Mouse (Mus musculus): ENCODE measurements around the gene Rusc2. TPM values are rescaled to one million over a fixed set of nuclear protein-coding genes. Genes with fewer than 3 reads are reported as not detected.

Rusc2 gene
- polyA plus RNA-seq (2016; fragmentation: Nextera tagmentation; extraction: Ambion mirVana): 9.5 and 10.9 TPM in 2 replicates

GRCm38 (mm10) chr4:43381408-43382154, at the start of gene Rusc2:
Rusc2 (plus strand) TSS chr4:43381979.
- Histone ChIP-seq H3K36me3 (replicated peaks) (no peaks in the 10 kb centered on the region), H3K4me3 (peak within 1 kb of the TSS; percentile 82), H3K4me1 (peaks cover 19% of the 10 kb centered on the region), H3K27me3 (replicated peaks; ENCODE audit: low read depth, poor library complexity, severe bottlenecking) (peaks cover 34% of the 10 kb centered on the region), H3K27ac (replicated peaks) (peak within 1 kb of the TSS; percentile 86), H3K9me3 (no peaks in the 10 kb centered on the region)
- DNase-seq (ENCODE audit: low spot score): peak; percentile 87
- 2% methylated on average over 63 of the region's 63 CpGs for WGBS

- Histone ChIP-seq H3K36me3 (replicated peaks) (no peaks in the 10 kb centered on the region), H3K4me3 (no peak overlapping the region), H3K27me3 (replicated peaks; ENCODE audit: low read depth, poor library complexity, severe bottlenecking) (no peaks in the 10 kb centered on the region), H3K4me1 (no peaks in the 10 kb centered on the region), H3K9me3 (peaks cover 11% of the 10 kb centered on the region), H3K27ac (replicated peaks) (no peak overlapping the region)
- WGBS: 74% methylated on average over 2 of the region's 2 CpGs
- DNase-seq (ENCODE audit: low spot score): no peak
Observed at GRCm38 (mm10) chr4:43334771-43335170, 47.0 kb upstream of the Rusc2 start.

GRCm38 (mm10) chr4:43336176-43336575, 45.6 kb upstream of the Rusc2 start:
- H3K4me1 ChIP-seq: no peaks in the 10 kb centered on the region
- H3K27me3 ChIP-seq (replicated peaks; ENCODE audit: low read depth, poor library complexity, severe bottlenecking): no peaks in the 10 kb centered on the region
- H3K36me3 ChIP-seq (replicated peaks): no peaks in the 10 kb centered on the region
- H3K27ac ChIP-seq (replicated peaks): no peak overlapping the region
- DNase-seq (ENCODE audit: low spot score): no peak
- H3K4me3 ChIP-seq: no peak overlapping the region
- peaks cover 11% of the 10 kb centered on the region for H3K9me3 ChIP-seq

GRCm38 (mm10) chr4:43340096-43340804, 41.5 kb upstream of the Rusc2 start:
- Histone ChIP-seq H3K4me3 (no peak overlapping the region), H3K4me1 (no peaks in the 10 kb centered on the region), H3K27me3 (replicated peaks; ENCODE audit: low read depth, poor library complexity, severe bottlenecking) (no peaks in the 10 kb centered on the region), H3K9me3 (peaks cover 11% of the 10 kb centered on the region), H3K27ac (replicated peaks) (no peak overlapping the region), H3K36me3 (replicated peaks) (no peaks in the 10 kb centered on the region)
- no peak for DNase-seq (ENCODE audit: low spot score)
- 87% methylated on average over 4 of the region's 4 CpGs for WGBS

GRCm38 (mm10) chr4:43341276-43341891, 40.4 kb upstream of the Rusc2 start:
- H3K36me3 ChIP-seq (replicated peaks): no peaks in the 10 kb centered on the region
- no peak overlapping the region for H3K27ac ChIP-seq (replicated peaks)
- H3K4me3 ChIP-seq: no peak overlapping the region
- WGBS: 68% methylated on average over 7 of the region's 7 CpGs
- DNase-seq (ENCODE audit: low spot score): no peak
- H3K27me3 ChIP-seq (replicated peaks; ENCODE audit: low read depth, poor library complexity, severe bottlenecking): no peaks in the 10 kb centered on the region
- H3K4me1 ChIP-seq: no peaks in the 10 kb centered on the region
- peaks cover 7% of the 10 kb centered on the region for H3K9me3 ChIP-seq

GRCm38 (mm10) chr4:43342443-43342842, 39.3 kb upstream of the Rusc2 start:
- no peak for DNase-seq (ENCODE audit: low spot score)
- no peaks in the 10 kb centered on the region for H3K27me3 ChIP-seq (replicated peaks; ENCODE audit: low read depth, poor library complexity, severe bottlenecking)
- H3K4me1 ChIP-seq: no peaks in the 10 kb centered on the region
- WGBS: 94% methylated on average over 10 of the region's 10 CpGs
- no peak overlapping the region for H3K4me3 ChIP-seq
- H3K27ac ChIP-seq (replicated peaks): no peak overlapping the region
- H3K36me3 ChIP-seq (replicated peaks): no peaks in the 10 kb centered on the region
- no peaks in the 10 kb centered on the region for H3K9me3 ChIP-seq

- H3K27me3 ChIP-seq (replicated peaks; ENCODE audit: low read depth, poor library complexity, severe bottlenecking): no peaks in the 10 kb centered on the region
- DNase-seq (ENCODE audit: low spot score): no peak
- H3K36me3 ChIP-seq (replicated peaks): no peaks in the 10 kb centered on the region
- WGBS: 90% methylated on average over 2 of the region's 2 CpGs
- no peaks in the 10 kb centered on the region for H3K4me1 ChIP-seq
- H3K9me3 ChIP-seq: no peaks in the 10 kb centered on the region
- H3K4me3 ChIP-seq: no peak overlapping the region
- no peak overlapping the region for H3K27ac ChIP-seq (replicated peaks)
Observed at GRCm38 (mm10) chr4:43344932-43345331, 36.8 kb upstream of the Rusc2 start.

GRCm38 (mm10) chr4:43349206-43349605, 32.6 kb upstream of the Rusc2 start:
- no peak for DNase-seq (ENCODE audit: low spot score)
- WGBS: 92% methylated on average over 5 of the region's 5 CpGs
- Histone ChIP-seq H3K4me1 (no peaks in the 10 kb centered on the region), H3K27me3 (replicated peaks; ENCODE audit: low read depth, poor library complexity, severe bottlenecking) (no peaks in the 10 kb centered on the region), H3K4me3 (no peak overlapping the region), H3K9me3 (peaks cover 6% of the 10 kb centered on the region; the same call in 1 of the 2 replicates), H3K36me3 (replicated peaks) (no peaks in the 10 kb centered on the region), H3K27ac (replicated peaks) (no peak overlapping the region)

GRCm38 (mm10) chr4:43350038-43350560, 31.7 kb upstream of the Rusc2 start:
- no peaks in the 10 kb centered on the region for H3K36me3 ChIP-seq (replicated peaks)
- no peak overlapping the region for H3K27ac ChIP-seq (replicated peaks)
- DNase-seq (ENCODE audit: low spot score): no peak

GRCm38 (mm10) chr4:43353662-43354061, 28.1 kb upstream of the Rusc2 start:
- no peak overlapping the region for H3K4me3 ChIP-seq
- no peaks in the 10 kb centered on the region for H3K36me3 ChIP-seq (replicated peaks)
- 85% methylated on average over 6 of the region's 6 CpGs for WGBS
- DNase-seq (ENCODE audit: low spot score): no peak
- no peaks in the 10 kb centered on the region for H3K27me3 ChIP-seq (replicated peaks; ENCODE audit: low read depth, poor library complexity, severe bottlenecking)
- no peaks in the 10 kb centered on the region for H3K4me1 ChIP-seq
- no peak overlapping the region for H3K27ac ChIP-seq (replicated peaks)
- peaks cover 6% of the 10 kb centered on the region; the same call in 1 of the 2 replicates for H3K9me3 ChIP-seq

More at GRCm38 (mm10) chr4:43350038-43350560, 31.7 kb upstream of the Rusc2 start:
- Histone ChIP-seq H3K27me3 (replicated peaks; ENCODE audit: low read depth, poor library complexity, severe bottlenecking) (no peaks in the 10 kb centered on the region), H3K4me3 (no peak overlapping the region), H3K9me3 (peaks cover 6% of the 10 kb centered on the region; the same call in 1 of the 2 replicates), H3K4me1 (no peaks in the 10 kb centered on the region)
- 82% methylated on average over 6 of the region's 6 CpGs for WGBS

GRCm38 (mm10) chr4:43364914-43365560, 16.7 kb upstream of the Rusc2 start:
- 88% methylated on average over 11 of the region's 11 CpGs for WGBS

GRCm38 (mm10) chr4:43367295-43367694, 14.5 kb upstream of the Rusc2 start:
- Histone ChIP-seq H3K36me3 (replicated peaks) (no peaks in the 10 kb centered on the region), H3K27ac (replicated peaks) (no peak overlapping the region), H3K4me3 (no peak overlapping the region), H3K27me3 (replicated peaks; ENCODE audit: low read depth, poor library complexity, severe bottlenecking) (no peaks in the 10 kb centered on the region), H3K9me3 (no peaks in the 10 kb centered on the region), H3K4me1 (no peaks in the 10 kb centered on the region)
- WGBS: 91% methylated on average over 5 of the region's 5 CpGs
- no peak for DNase-seq (ENCODE audit: low spot score)

More at GRCm38 (mm10) chr4:43364914-43365560, 16.7 kb upstream of the Rusc2 start:
- H3K4me1 ChIP-seq: no peaks in the 10 kb centered on the region
- no peaks in the 10 kb centered on the region for H3K36me3 ChIP-seq (replicated peaks)
- H3K4me3 ChIP-seq: no peak overlapping the region
- H3K27ac ChIP-seq (replicated peaks): no peak overlapping the region
- DNase-seq (ENCODE audit: low spot score): no peak
- no peaks in the 10 kb centered on the region for H3K27me3 ChIP-seq (replicated peaks; ENCODE audit: low read depth, poor library complexity, severe bottlenecking)
- 0 out of 2 replicates have a peak, but pooled peaks cover 6% of the 10 kb centered on the region for H3K9me3 ChIP-seq

Data from embryonic facial prominence, embryonic 10.5 days (tissue).